ENCODE assay signal across 10 mouse cellular contexts in the genomic region with DNA sequence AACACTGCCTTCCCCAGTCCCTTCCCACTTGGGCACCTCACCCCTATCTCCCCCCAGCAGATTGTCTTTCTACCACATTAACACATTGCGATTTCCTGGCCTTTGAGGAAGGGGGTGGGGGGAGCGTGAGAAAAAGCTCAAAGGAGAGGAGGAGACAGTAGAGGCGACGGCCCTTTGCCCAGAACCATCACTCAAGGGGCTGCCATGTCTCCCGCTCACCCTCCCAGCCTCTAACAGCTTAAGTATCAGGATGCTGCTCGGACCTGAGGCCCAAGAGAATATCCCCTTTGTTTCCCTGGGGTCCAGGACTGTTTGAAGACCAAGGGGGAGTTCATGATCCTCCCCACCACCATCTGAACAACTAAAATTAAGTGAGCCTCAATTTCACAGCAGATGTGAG. TPM values are rescaled to one million over a fixed set of nuclear protein-coding genes. Genes with fewer than 3 reads are reported as not detected.
DNase-seq lines count a peak whose midpoint lies in the region; ATAC-seq lines count a peak whose summit lies in the region.
"Had no signal": no experiment of that assay in that cellular context is flagged by ENCODE, and none has a peak within 500 bp of the region (broad histone marks: within the 10 kb centered on the region; RNA-seq: fewer than 3 reads in every experiment).

No protein-coding gene starts in this region.

- H3K27ac ChIP-seq in kidney, embryonic 15.5 days = no peak overlapping the region
- H3K27ac ChIP-seq in embryonic facial prominence, embryonic 12.5 days = no peak overlapping the region
- no peak overlapping the region for H3K27ac ChIP-seq in intestine, embryonic 16.5 days (ENCODE audit: low read length)
- H3K27ac ChIP-seq in neural tube, embryonic 11.5 days (ENCODE audit: low read depth, low read length) = 0 out of 2 replicates have a peak overlapping the region, but pooled peaks have one; percentile 80

- H3K9me3 ChIP-seq in kidney, embryonic 15.5 days (replicated peaks) = no peaks in the 10 kb centered on the region
- no peaks in the 10 kb centered on the region for H3K9me3 ChIP-seq in embryonic facial prominence, embryonic 12.5 days
- H3K9me3 ChIP-seq in intestine, embryonic 16.5 days (ENCODE audit: control insufficient read depth, low read length) = no peaks in the 10 kb centered on the region
- no peaks in the 10 kb centered on the region for H3K9me3 ChIP-seq in neural tube, embryonic 11.5 days (ENCODE audit: control insufficient read depth, low read length)

- peaks cover 99% of the 10 kb centered on the region for H3K27me3 ChIP-seq in kidney, embryonic 15.5 days
- H3K27me3 ChIP-seq in embryonic facial prominence, embryonic 12.5 days = peaks cover 95% of the 10 kb centered on the region
- peaks cover 94% of the 10 kb centered on the region for H3K27me3 ChIP-seq in intestine, embryonic 16.5 days (replicated peaks; ENCODE audit: control insufficient read depth, insufficient read depth, low read length)
- peaks cover 51% of the 10 kb centered on the region for H3K27me3 ChIP-seq in neural tube, embryonic 11.5 days (ENCODE audit: control insufficient read depth, insufficient read depth, low read length)

- H3K4me3 ChIP-seq in kidney, embryonic 15.5 days (replicated peaks) = peak overlapping the region; percentile 13; the same call in 1 of the 2 replicates
- H3K4me3 ChIP-seq in embryonic facial prominence, embryonic 12.5 days = peak overlapping the region; percentile 13; the same call in 1 of the 2 replicates
- no peak overlapping the region; the same call in 1 of the 2 replicates for H3K4me3 ChIP-seq in intestine, embryonic 16.5 days (ENCODE audit: low read length)
- H3K4me3 ChIP-seq in neural tube, embryonic 11.5 days (ENCODE audit: low read depth, low read length) = peak overlapping the region; percentile 69

- H3K36me3 ChIP-seq in kidney, embryonic 15.5 days = no peaks in the 10 kb centered on the region
- no peaks in the 10 kb centered on the region for H3K36me3 ChIP-seq in embryonic facial prominence, embryonic 12.5 days
- H3K36me3 ChIP-seq in intestine, embryonic 16.5 days (ENCODE audit: control insufficient read depth, insufficient read depth, low read length) = no peaks in the 10 kb centered on the region
- H3K36me3 ChIP-seq in neural tube, embryonic 11.5 days (ENCODE audit: control insufficient read depth, insufficient read depth, low read length) = peaks cover 2% of the 10 kb centered on the region; the same call in 1 of the 2 replicates

- no peak for ATAC-seq in kidney, embryonic 15.5 days (replicated peaks; ENCODE audit: low FRiP score)
- ATAC-seq in embryonic facial prominence, embryonic 12.5 days (ENCODE audit: insufficient number of reproducible peaks, insufficient read depth, low FRiP score, low TSS enrichment) = no peak
- no peak for ATAC-seq in intestine, embryonic 16.5 days
- no peak for ATAC-seq in neural tube, embryonic 11.5 days (ENCODE audit: insufficient read depth, low FRiP score, low TSS enrichment)
- no peak for ATAC-seq in erythroid progenitor cell, adult 5-6 weeks (replicated peaks; ENCODE audit: low FRiP score, poor library complexity, severe bottlenecking)

- H3K9ac ChIP-seq in kidney, embryonic 15.5 days = no peak overlapping the region
- H3K9ac ChIP-seq in embryonic facial prominence, embryonic 12.5 days = no peak overlapping the region
- no peak overlapping the region for H3K9ac ChIP-seq in intestine, embryonic 16.5 days (ENCODE audit: low read depth, low read length)
- H3K9ac ChIP-seq in neural tube, embryonic 11.5 days (ENCODE audit: low read length) = peak overlapping the region; percentile 52

- WGBS in kidney, embryonic 15.5 days = 2% methylated on average over 6 of the region's 6 CpGs
- under 1% methylated on average over 6 of the region's 6 CpGs for WGBS in embryonic facial prominence, embryonic 12.5 days
- 12% methylated on average over 6 of the region's 6 CpGs for WGBS in intestine, embryonic 16.5 days
- WGBS in neural tube, embryonic 11.5 days = 3% methylated on average over 6 of the region's 6 CpGs

- peak overlapping the region; percentile 39 for H3K4me2 ChIP-seq in kidney, embryonic 15.5 days
- peak overlapping the region; percentile 32 for H3K4me2 ChIP-seq in embryonic facial prominence, embryonic 12.5 days (replicated peaks)
- peak overlapping the region; percentile 17 for H3K4me2 ChIP-seq in intestine, embryonic 16.5 days (ENCODE audit: low read depth, low read length)
- H3K4me2 ChIP-seq in neural tube, embryonic 11.5 days (ENCODE audit: low read depth) = peak overlapping the region; percentile 83

- H3K4me1 ChIP-seq in kidney, embryonic 15.5 days = peaks cover 57% of the 10 kb centered on the region
- peaks cover 35% of the 10 kb centered on the region for H3K4me1 ChIP-seq in embryonic facial prominence, embryonic 12.5 days
- peaks cover 38% of the 10 kb centered on the region for H3K4me1 ChIP-seq in intestine, embryonic 16.5 days (ENCODE audit: control insufficient read depth, insufficient read depth, low read length)
- peaks cover 56% of the 10 kb centered on the region for H3K4me1 ChIP-seq in neural tube, embryonic 11.5 days (ENCODE audit: control insufficient read depth, insufficient read depth, low read length)

- no peak for DNase-seq in kidney, adult 18-20 months
- DNase-seq in neural tube, embryonic 11.5 days (ENCODE audit: low spot score) = peak; percentile 48
- DNase-seq in kidney, adult 8-10 months = no peak
- no peak for DNase-seq in thymus, postnatal 10 days (ENCODE audit: low spot score in 2 of 2)

RNA-seq across cellular contexts. Expression of gene Gbx2, which starts 1.8 kb away (rescaled TPM):
- polyA plus RNA-seq in kidney, embryonic 15.5 days (2015; fragmentation: Nextera tagmentation; extraction: Ambion mirVana) = 0.10 TPM in 1 of 2 replicates, not detected in the other
- 2.2 and 3.1 TPM in 2 replicates for polyA plus RNA-seq in embryonic facial prominence, embryonic 12.5 days (2016; fragmentation: Nextera tagmentation; extraction: Ambion mirVana)
- polyA plus RNA-seq in intestine, embryonic 16.5 days (2015; fragmentation: Nextera tagmentation; extraction: Ambion mirVana) = 0.07 and 0.09 TPM in 2 replicates
- 44.0 and 45.8 TPM in 2 replicates for polyA plus RNA-seq in neural tube, embryonic 11.5 days (2014; fragmentation: Nextera tagmentation; extraction: Ambion mirVana)
- total RNA-seq in erythroid progenitor cell, adult 5-6 weeks (2015; ENCODE audit: low replicate concordance) = not detected in 2 replicates
- total RNA-seq in erythroid progenitor cell, adult 5-6 weeks (2017; ENCODE audit: low replicate concordance) = not detected in 2 replicates
- total RNA-seq: MEL had no signal
- polyA plus RNA-seq: frontal cortex, adult 2 months had no signal

Comparison
In these comparisons a context has a peak if more than half of its experiments do, and no peak if none do; other contexts are left out.
1. H3K4me2 ChIP-seq: peak in every context shown above with its lines; median percentile 83 in neural tube, embryonic 11.5 days; 39 in kidney, embryonic 15.5 days; 32 in embryonic facial prominence, embryonic 12.5 days; 17 in intestine, embryonic 16.5 days.
2. RNA of gene Gbx2, which starts 1.8 kb away (polyA plus RNA-seq): 44.0 to 45.8 TPM in neural tube, embryonic 11.5 days; 2.2 to 3.1 TPM in embryonic facial prominence, embryonic 12.5 days, 0.10 TPM in kidney, embryonic 15.5 days and 0.07 to 0.09 TPM in intestine, embryonic 16.5 days; every median in the first group is over 10 times any median in the second.